Mouse (Mus musculus) cerebellum, adult 8-10 months (tissue): ENCODE measurements around the gene Myom1.

Source experiments
- DNase-seq: peaks from one replicate; pipeline ENCODE4 v3.0.0; 2022

The Myom1 gene

DNA sequence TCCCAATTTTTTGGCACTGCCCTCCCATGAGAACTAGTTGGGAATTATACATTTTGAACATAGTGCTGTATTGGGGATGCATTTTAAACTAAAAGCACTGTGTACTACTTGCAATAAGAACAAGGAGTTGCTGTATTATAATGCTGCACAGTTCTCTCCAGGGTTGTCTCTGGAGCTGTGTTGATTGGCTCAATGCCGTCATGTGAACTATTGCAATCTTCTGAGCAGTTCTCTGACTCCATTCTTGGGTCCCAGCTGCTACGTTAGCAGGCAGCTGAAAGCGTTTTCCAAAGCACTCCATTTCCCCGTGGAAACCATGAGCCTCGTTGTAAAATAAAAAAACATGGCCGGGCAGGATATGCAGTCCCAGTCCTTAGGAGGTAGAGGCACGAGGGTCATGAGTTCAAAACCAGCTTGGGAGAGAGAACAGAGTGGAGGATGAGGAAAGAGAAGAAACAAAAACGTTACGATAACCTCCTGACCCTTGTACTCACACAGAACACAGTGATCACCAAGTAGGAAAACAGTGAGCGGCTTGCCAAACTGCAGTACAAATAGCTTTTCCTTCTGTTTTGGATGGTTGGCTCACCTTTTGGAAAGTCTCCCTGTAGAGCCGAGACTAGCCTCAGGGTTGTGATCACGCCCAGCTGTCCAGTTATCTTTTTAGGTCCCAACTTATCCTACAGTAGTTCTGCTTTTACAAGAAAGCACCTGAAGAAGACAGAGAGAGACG, 60.6 kb downstream of the Myom1 start:
- no peak for DNase-seq

GRCm38 (mm10) chr17:71064463-71065014, 62.1 kb downstream of the Myom1 start:
- DNase-seq = peak; percentile 7

- no peak for DNase-seq
Measured at GRCm38 (mm10) chr17:71065127-71065526, 62.7 kb downstream of the Myom1 start.

DNA sequence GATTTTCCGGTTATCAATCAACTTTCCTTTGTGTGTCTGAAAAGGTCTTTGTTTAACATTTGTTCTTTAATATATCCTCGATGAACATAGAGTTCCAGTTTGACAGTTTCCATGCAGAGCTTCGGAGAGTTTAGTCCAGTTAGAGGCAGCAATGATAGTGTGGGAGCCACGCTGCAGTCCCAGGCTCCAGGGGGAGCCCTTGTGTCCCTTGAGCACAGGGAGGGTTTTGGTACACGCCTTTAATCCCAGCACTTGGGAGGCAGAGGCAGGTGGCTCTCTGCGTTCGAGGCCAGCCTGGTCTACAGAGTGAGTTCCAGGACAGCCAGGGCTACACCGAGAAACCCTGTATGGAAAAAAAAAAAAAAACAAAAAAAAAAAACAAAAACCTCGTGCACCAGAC, 66.7 kb downstream of the Myom1 start:
- DNase-seq = no peak

- no peak for DNase-seq
Measured at GRCm38 (mm10) chr17:71071958-71072357, 69.5 kb downstream of the Myom1 start.

- DNase-seq = no peak
Measured at GRCm38 (mm10) chr17:71074386-71074785, 72.0 kb downstream of the Myom1 start.

GRCm38 (mm10) chr17:71081986-71082385, 79.6 kb downstream of the Myom1 start:
- no peak for DNase-seq

DNA sequence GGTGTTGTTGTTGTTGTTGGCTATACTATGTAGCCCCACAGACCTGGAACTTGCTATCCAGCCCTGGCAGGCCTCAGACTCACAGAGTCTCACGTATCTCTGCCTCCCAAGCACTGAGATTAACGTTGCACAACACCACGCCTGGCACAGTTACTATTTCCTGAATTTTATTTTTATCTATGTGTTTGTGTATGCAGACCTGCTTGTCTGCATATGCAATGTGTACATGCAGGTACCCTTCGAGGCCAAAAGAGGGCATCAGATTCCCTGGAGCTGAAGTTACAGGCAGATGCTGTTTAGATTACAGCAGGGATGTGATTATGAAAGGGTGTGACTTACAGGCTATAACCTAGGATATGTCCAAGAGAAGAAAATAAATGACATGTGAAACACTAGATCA, 84.5 kb downstream of the Myom1 start:
- DNase-seq = no peak

DNA sequence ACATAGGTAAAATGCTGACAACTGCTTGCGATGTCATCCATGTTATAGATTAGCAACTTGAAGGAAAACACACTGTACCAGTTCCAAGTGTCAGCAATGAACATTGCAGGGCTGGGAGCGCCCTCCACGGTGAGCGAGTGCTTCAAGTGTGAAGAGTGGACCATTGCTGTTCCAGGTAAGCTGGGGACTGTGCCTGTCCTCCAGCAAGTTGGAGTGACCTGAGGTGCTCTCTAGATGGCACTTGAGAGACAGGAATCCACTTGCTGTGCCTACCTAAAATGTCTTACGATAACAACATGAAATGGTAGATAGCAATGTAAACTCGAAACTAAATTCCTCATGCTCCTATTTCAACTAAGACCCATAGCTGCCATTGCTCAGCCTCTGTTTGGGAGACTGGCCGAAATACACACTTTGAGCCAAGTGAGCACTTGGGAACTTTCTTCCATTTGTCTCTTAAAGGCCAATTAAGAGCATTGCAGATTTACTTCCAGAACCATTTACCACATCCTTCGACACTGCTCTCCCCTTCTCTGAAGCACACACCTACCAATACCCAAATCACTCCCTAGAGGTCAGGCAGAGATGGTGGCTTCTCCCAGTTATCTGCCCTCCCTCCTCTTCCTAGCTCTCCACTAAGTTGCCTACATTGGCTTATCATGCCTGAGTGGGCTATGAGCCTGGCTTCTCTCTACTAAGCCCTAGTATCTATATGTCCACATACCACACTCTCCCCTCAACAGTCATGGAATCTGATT, 85.1 kb downstream of the Myom1 start:
- no peak for DNase-seq

GRCm38 (mm10) chr17:71088154-71088521, 85.7 kb downstream of the Myom1 start:
- no peak for DNase-seq

DNA sequence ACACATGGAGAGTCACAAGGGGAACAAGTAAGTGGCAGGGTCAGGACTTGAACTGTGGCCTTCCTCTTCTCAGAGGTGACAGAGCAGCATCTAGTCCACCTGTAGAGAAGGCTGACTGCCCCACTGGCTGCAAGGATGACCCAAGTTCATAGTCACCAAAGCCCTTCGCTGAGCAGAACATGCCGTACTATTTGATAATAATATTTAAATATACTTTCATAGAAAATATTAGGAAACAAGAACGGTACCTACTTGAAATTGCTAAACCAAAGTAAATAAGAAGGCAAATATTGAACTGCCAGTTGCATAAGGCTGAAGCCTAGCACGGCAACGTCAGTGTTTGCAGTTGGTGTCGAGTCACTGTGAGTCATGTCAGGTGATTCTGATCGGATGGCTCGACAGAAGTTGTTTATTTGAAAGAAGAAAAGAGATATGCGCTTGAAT, 86.6 kb downstream of the Myom1 start:
- DNase-seq = no peak

DNA sequence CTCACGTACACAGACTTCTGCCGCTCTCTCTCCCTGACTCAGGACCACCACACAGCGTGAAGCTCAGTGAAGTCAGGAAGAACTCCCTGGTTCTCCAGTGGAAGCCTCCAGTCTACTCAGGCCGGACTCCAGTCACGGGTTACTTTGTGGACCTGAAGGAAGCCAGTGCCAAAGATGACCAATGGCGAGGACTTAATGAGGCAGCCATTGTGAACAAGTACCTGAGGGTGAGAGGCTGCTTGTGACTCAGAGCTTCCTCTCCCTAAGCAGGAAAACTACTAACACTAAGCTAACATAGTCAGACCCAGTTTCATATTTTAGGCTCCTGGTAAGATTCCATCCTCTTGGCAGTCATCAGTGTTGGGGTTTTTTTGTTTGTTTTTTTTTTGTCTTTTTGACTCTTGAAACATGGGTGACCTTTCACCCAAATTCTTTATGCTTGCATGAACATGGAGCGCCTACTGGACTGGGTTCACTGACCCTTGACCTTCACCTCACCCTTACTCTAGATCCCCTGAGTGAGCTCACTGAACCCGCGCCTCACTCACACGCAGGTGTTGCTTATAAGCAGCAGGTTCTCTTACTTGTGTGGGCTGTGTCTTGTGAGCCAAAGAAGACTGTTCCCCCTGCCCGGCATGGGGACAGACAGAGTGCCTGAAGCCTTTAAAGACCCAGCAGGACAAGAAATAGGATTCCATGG, 87.5 kb downstream of the Myom1 start:
- DNase-seq = no peak

DNA sequence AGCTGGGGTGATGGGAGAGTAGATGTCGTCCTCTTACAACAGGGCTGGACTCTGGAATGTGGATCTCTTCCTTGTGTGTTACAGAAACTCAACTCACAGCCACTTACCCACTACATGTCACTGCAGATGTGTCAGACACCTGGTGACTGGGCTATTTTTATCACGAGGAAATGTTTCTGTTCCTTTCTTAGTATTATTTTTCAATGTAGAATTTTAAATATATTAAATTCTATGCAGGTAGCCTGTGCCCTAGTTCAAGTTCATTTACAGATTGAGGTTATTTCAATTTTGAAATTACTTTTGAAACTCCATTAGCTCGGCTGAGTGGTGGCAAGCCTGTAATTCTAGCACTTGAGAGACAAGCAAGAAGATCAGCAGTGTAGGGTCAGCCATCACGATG, 88.6 kb downstream of the Myom1 start:
- no peak for DNase-seq

GRCm38 (mm10) chr17:71092341-71092740, 89.9 kb downstream of the Myom1 start:
- DNase-seq = no peak

DNA sequence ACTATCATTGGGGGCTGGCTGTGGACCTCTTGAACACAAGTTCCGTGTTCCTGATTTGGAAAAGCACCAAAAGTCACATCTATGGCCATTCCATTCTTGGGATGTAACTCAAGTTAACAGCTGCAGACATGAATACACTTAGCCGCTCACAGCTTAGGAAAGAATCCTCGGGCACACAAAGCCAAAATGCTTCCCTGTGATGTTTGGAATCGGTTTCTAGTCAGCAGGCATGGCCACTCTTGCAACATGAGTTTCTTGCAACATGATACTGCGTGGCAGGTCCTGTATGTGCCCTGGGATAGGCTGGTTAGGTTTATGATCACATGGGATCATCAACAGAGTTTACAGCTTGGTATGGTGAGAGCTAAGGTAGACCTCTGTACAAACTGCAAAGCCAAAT, 91.4 kb downstream of the Myom1 start:
- DNase-seq = no peak

GRCm38 (mm10) chr17:71094438-71094837, 92.0 kb downstream of the Myom1 start:
- DNase-seq = no peak

GRCm38 (mm10) chr17:71096557-71097208, 94.2 kb downstream of the Myom1 start:
- no peak for DNase-seq

DNA sequence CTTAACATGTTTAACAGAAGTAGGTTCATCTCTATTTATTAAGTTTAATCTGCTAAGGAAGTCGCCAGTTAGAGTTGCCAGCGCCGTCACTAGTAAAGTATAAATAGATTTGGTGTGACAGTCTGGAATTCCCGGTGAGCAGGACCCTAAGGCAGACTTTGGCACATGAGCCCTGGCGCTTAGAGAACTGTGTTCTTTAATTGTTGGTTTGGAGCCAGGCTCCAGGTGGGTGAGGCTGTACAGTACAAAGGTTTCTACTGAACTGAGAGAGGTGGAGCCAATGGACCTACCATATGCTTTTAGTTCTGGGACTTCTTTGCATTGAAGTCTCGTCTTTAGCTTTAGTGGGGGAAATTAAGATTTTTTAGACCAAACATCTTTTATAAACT, 94.8 kb downstream of the Myom1 start:
- DNase-seq = no peak

- DNase-seq = no peak
Measured at GRCm38 (mm10) chr17:71098606-71099005, 96.2 kb downstream of the Myom1 start.

GRCm38 (mm10) chr17:71102571-71103551, 100.4 kb downstream of the Myom1 start:
- no peak for DNase-seq

DNA sequence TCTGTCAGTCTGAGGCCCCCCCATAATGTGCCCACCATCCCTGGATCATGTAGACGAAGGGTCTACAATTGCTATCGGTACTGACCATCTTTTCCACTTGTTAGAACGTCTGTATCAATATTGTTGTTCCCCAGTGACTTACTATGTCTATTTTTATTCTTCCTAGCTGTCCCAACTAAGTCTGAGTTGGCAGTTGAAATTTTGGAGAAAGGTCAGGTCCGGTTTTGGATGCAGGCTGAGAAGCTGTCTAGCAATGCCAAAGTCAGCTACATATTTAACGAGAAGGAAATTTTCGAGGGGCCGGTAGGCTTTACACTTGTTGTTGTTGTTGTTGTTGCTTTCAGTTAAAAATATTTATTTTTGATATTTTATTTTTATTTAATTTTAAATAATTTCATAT, 102.9 kb downstream of the Myom1 start:
- DNase-seq = no peak

DNA sequence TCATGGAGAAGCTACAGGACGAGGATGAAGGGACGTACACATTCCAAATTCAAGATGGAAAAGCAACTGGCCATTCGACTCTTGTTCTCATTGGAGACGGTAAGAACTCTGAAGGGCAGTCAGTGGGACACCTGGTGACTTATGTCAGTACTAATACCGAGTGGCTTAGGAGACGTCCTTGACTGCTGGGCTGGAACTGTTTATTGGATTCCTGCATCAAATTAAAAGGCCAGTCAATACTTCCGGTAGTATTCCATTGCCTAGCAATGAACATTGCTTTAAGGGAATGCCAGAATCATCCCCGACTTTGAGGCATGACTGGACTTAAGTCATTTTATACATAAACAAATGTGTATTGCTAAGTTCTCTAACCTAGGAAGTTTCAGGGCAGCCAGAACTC, 103.8 kb downstream of the Myom1 start:
- DNase-seq = no peak
